Mouse (Mus musculus) embryo, embryonic 9.5 days (tissue): ENCODE measurements around the gene Tespa1.
A peak's percentile ranks its signal among the peaks of the same experiment; 100 is the strongest.
"Not testable (repeated sequence)": the region's sequence is repeated elsewhere in the genome, so short reads cannot be mapped to it uniquely, and the experiment has no call there.

Experiments used
- DNase-seq: peaks from one replicate; pipeline ENCODE4 v3.0.0-alpha.2; 2017; ENCODE audit errors: extremely low spot score

Gene Tespa1

GRCm38 (mm10) chr10:130344056-130344455, 21.4 kb downstream of the Tespa1 start:
- DNase-seq, result no peak

GRCm38 (mm10) chr10:130363438-130364164, 40.9 kb downstream of the Tespa1 start:
- peak; percentile 36 for DNase-seq

GRCm38 (mm10) chr10:130364766-130365165, 42.1 kb downstream of the Tespa1 start:
- DNase-seq, result no peak

- no peak for DNase-seq
Measured at GRCm38 (mm10) chr10:130368384-130368783, 45.7 kb downstream of the Tespa1 start.

- no peak for DNase-seq
Measured at GRCm38 (mm10) chr10:130370005-130370682, 47.5 kb downstream of the Tespa1 start.

- DNase-seq, result no peak
Measured at GRCm38 (mm10) chr10:130371644-130372043, 49.0 kb downstream of the Tespa1 start.

- no peak for DNase-seq
Measured at GRCm38 (mm10) chr10:130372491-130373173, 50.0 kb downstream of the Tespa1 start.

GRCm38 (mm10) chr10:130375145-130375544, 52.5 kb downstream of the Tespa1 start:
- no peak for DNase-seq

- no peak for DNase-seq
Measured at GRCm38 (mm10) chr10:130394232-130394631, 71.6 kb downstream of the Tespa1 start, which contains the start of gene Vmn2r84. Gene Vmn2r84 (minus strand): TSS chr10:130394332.

GRCm38 (mm10) chr10:130412167-130412698, 89.6 kb downstream of the Tespa1 start:
- not testable (repeated sequence) for DNase-seq
